Mouse (Mus musculus) layer of hippocampus, adult 11-12 months (tissue): ENCODE results near the gene Etv3.

Experiments used
- DNase-seq: peaks from one replicate; pipeline ENCODE4 v3.0.0; 2022; ENCODE audit warnings: low spot score

Etv3 gene

GRCm38 (mm10) chr3:87556668-87557278, 31.6 kb downstream of the Etv3 start:
- no peak for DNase-seq

GRCm38 (mm10) chr3:87560156-87560555, 34.9 kb downstream of the Etv3 start:
- no peak for DNase-seq

DNA sequence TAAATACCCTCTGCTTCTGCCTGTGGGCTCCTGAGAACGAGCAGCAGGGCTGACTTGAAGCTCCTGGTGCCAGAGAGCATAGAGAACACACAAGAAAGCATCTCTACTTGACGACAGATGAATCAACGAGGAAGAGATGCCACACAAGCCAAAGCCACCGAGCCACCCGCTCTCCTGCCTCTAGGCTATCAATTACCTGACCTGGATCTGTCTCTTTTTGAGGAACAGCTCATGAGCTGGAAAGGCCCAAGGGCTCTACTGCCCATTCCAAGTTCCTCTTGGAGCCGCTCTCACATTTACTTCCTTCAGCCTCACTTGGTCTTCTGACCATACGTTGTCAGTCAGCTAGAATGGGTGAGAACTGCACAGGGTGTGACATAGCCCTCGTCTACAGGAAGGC, 36.2 kb downstream of the Etv3 start:
- DNase-seq: no peak

DNA sequence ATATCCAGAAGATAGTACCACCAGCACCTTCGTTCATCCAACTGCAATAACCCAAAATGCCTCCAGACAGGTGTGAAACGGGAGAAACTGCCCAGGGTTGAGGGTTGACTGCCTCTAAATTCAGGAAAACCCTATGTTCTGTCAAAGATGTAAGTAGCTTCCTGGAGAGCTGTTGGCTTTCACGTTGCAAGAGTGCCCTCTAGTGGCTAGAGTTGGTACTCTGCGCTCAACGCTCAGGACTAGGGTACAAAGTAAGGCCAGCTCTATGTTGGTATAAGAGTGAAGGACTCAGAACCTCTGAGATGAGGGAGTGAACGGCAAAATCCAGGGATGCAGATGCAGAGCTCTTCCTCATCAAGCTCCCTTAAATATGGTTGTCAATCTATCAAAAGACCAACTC, 37.2 kb downstream of the Etv3 start:
- peak; percentile 94 for DNase-seq

DNA sequence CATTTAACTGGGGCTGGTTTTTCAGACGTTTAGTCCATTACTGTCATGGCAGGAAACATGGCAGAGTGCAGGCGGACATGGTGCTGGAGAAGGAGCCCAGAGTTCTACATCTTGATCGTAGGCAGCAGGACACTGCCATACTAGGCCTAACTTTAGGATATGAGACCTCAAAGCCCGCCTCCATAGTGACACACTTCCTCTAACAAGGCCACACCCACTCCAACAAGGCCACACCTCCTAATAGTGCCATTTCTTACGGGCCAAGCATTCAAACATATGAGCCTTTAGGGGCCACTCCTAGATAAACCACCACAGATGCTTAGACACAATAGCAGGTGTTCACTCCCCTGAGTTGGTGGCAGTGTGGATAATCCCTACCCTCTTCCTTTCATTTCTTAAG, 38.3 kb downstream of the Etv3 start:
- no peak for DNase-seq

DNA sequence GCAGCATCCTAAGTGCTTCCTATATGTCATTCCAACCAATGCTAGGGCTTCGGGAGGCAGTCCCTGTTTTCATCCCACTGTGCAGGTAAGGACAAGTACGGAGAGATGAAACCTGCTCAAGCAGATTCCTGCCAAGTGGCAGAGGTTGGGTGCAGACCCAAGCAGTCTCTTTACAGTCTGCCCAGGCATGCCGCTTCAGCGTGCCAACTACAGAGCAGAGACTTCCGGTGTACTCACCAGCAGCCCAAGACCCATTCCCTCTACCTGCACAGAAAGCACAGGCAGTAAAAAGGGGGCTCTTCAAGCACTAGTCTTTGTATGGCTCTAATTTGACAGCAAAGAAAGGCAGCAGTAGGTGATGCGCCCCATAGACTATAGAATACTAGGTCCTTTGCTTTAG, 40.4 kb downstream of the Etv3 start:
- DNase-seq: no peak

DNA sequence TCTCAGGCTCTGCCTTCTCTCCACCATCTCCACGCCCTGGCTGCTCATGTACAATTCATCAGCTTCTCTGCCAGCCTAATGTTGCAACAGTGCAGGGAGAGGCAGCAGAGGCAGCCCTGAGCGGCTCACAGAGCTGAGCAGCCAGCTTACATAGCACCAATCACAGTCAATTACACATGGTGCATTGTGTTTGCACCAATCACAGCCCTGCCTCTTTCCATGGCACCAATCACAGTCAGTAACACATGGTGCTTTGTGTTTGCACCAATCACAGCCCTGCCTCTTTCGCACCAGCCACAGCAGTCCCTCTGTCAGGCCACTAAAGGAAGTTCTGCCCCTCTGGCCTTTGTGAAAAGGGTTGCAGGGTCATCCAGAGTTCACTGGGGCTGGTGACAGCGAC, 40.9 kb downstream of the Etv3 start:
- DNase-seq: peak; percentile 90

- no peak for DNase-seq
Measured at GRCm38 (mm10) chr3:87567497-87567896, 42.3 kb downstream of the Etv3 start.

DNA sequence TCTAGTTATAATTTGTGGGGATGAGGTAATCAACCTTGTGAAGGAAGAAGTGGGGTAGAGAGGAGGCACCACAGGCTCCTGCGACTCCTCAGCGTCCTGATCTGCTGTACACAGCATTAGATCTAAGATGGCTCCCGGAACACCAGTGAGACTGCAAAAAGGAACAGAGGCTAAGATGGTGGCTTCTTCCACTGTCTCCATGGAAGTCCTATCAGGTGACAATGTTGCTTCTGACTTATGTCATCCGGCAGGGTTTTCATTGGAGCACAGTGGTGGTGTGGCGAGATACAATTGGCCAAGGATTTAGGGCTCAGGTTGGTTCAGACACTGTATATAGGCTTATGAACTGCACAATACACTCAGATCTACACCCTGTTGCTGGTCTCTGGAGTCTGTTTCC, 43.5 kb downstream of the Etv3 start:
- DNase-seq: no peak

- DNase-seq: no peak
Measured at GRCm38 (mm10) chr3:87575766-87576165, 50.6 kb downstream of the Etv3 start.

DNA sequence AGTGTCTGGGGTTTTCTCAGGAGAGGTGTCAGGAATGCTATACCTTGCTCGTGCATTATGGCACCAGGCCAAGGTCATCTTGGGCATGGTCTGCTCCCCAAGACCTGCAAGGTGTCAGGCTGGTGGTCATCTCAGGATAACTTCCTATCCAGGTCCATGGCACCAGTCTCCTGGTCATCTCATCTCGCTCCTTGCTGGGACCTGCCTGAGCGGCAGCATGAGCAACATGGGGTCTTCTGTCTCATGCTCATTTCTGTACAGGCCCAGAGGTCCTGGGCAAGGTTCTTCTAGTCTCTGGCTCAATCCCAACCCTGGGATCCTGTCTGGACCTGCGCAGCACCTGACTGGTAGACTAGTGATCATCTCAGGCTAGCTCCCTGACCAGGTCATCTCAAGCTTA, 57.1 kb downstream of the Etv3 start:
- no peak for DNase-seq
